Mouse (Mus musculus): ENCODE results near the gene Eif5a2.
A peak's percentile ranks its signal among the peaks of the same experiment; 100 is the strongest.
"Not testable (repeated sequence)": the region's sequence is repeated elsewhere in the genome, so short reads cannot be mapped to it uniquely, and the experiment has no call there.

The Eif5a2 gene

GRCm38 (mm10) chr3:28780994-28781393 lies at the start of gene Eif5a2:
Gene Eif5a2, plus strand, starts transcription at chr3:28781276.
- peak; percentile 93 for DNase-seq

GRCm38 (mm10) chr3:28734712-28735111 lies 46.4 kb upstream of the Eif5a2 start:
- no peak for DNase-seq

- peak; percentile 78 for DNase-seq
These were observed 44.1 kb upstream of the Eif5a2 start for GRCm38 (mm10) chr3:28736981-28737380.

- no peak for DNase-seq
These were observed 40.7 kb upstream of the Eif5a2 start for GRCm38 (mm10) chr3:28740353-28740752.

GRCm38 (mm10) chr3:28743251-28743650 lies 37.8 kb upstream of the Eif5a2 start:
- DNase-seq: no peak

GRCm38 (mm10) chr3:28745835-28746483 lies 35.1 kb upstream of the Eif5a2 start:
- peak; percentile 52 for DNase-seq

- DNase-seq: no peak
These were observed 32.9 kb upstream of the Eif5a2 start for GRCm38 (mm10) chr3:28748151-28748550.

- no peak for DNase-seq
These were observed 32.1 kb upstream of the Eif5a2 start for GRCm38 (mm10) chr3:28748956-28749355.

- DNase-seq: no peak
These were observed 25.6 kb upstream of the Eif5a2 start for GRCm38 (mm10) chr3:28755477-28755876.

GRCm38 (mm10) chr3:28761225-28761789 lies 19.8 kb upstream of the Eif5a2 start:
- DNase-seq: no peak

GRCm38 (mm10) chr3:28766935-28767334 lies 14.1 kb upstream of the Eif5a2 start:
- no peak for DNase-seq

GRCm38 (mm10) chr3:28768222-28768621 lies 12.9 kb upstream of the Eif5a2 start:
- DNase-seq: no peak

GRCm38 (mm10) chr3:28772919-28773318 lies 8.2 kb upstream of the Eif5a2 start:
- not testable (repeated sequence) for DNase-seq

- DNase-seq: no peak
These were observed 5.7 kb upstream of the Eif5a2 start for GRCm38 (mm10) chr3:28775361-28775760.

GRCm38 (mm10) chr3:28775958-28776357 lies 5.1 kb upstream of the Eif5a2 start:
- no peak for DNase-seq

- no peak for DNase-seq
These were observed 4.6 kb upstream of the Eif5a2 start for GRCm38 (mm10) chr3:28776491-28776890.

- DNase-seq: no peak
These were observed 565 bp upstream of the Eif5a2 start for GRCm38 (mm10) chr3:28780511-28780910.

GRCm38 (mm10) chr3:28781422-28781821 lies 346 bp downstream of the Eif5a2 start:
- DNase-seq: no peak

GRCm38 (mm10) chr3:28781848-28782247 lies 772 bp downstream of the Eif5a2 start:
- DNase-seq: no peak

- DNase-seq: no peak
These were observed 3.1 kb downstream of the Eif5a2 start for GRCm38 (mm10) chr3:28784176-28784575.

- no peak for DNase-seq
These were observed 13.8 kb downstream of the Eif5a2 start for GRCm38 (mm10) chr3:28794835-28795234.

GRCm38 (mm10) chr3:28805301-28806097 lies 24.4 kb downstream of the Eif5a2 start, which contains the start of gene Rpl22l1:
Gene Rpl22l1, plus strand, starts transcription at chr3:28805436.
- peak; percentile 97 for DNase-seq

GRCm38 (mm10) chr3:28808039-28808643 lies 27.1 kb downstream of the Eif5a2 start:
- DNase-seq: no peak
